Mouse (Mus musculus) testis, postnatal 10 days (tissue): Measurements from ENCODE around the gene Gm20388.
"Not testable (repeated sequence)": the region's sequence is repeated elsewhere in the genome, so short reads cannot be mapped to it uniquely, and the experiment has no call there.

Experiments
- DNase-seq: peaks from one replicate; pipeline ENCODE4 v3.0.0; 2021; ENCODE audit warnings: low spot score

Gene Gm20388

DNA sequence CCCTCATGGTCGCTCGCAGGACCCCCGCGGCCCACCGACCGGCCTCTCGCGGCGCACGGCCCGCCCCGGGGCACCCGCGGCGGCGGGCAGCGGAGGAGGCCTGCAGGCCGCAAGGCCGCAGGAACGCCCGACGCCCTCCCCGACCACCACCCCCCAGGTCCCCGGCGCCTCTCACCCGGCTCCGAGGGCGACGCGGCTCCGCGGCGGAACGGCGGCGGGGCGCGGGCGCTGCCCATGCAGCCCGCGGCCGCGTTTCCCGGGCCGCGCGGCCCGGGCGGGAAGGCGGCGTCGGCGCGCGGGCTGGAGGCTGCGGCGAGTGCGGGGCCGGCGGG is 3131.1 kb downstream of the Gm20388 start:
- peak; percentile 69 for DNase-seq

DNA sequence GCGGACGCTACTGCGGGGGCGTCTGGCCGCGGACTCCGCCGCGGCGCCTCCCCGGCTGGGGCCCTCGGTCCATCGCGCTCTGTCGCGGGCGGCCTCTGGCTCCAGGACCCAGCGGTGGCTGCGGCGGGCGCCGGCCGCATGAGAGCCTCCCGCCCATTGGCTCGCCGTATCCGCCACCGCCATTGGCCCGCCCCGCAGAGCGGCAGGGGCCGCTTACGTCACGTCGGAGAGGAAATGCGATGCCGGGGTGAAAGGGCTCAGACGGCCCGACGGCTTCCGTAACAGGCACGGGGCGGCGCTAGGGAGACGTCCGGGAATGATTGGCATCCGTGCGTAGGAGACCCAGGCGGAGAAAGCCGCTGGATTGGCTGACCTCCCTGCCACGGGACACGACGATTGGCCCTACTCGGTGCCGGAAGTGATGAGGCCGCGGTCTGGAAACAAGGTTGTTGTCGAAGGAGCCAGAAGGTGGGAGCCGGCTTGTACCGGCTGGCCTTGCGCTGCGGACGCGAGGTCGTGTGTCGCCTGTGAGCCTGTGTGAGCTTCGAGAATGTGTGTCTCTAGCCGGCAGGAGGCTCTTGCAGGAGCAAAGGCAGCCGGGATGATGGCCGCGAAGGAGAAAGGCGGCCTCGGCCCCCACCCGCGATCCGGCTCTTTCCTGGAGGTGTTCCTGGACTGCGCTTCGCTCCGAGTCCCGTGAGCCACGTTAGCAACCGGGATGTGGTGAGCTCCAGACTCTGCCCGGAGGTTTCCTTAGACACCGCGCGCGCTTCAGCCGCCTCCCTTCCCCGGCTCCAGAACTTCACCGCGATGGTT is 3131.7 kb downstream of the Gm20388 start, which contains the start of gene Ankrd11:
Ankrd11 (minus strand) TSS at position 120 of the 816 bp plus-strand sequence.
- DNase-seq, result peak; percentile 99

DNA sequence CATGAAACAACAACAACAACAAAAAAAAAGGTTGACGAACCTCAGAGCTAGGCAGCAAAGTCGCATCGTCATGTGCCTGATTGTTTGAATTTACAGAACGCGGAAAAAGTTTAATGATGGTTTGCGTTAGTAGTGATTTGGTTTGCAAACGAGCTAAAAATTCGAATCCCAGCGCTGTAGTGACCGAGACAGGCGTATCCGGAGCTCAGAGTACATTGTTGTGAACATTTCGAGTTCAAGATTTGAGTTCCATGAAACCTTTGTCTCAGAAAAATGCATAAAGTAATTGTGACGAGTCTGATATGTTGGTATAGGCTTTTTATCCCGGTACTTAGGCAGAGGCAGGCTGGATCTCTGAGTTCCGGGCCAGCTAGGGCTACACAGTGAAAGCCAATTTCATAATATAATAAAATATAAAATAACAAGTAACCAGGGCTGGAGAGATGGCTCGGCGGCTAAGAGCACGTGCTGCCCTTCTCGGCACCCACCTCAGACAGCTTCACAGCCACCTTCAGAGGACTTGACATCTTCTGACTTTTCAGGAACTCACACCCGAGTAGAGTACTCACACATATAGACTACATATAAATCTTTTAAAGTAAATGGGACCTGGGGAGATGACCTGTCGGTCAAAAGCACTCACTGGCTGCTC is 3132.5 kb downstream of the Gm20388 start:
- DNase-seq, result no peak

DNA sequence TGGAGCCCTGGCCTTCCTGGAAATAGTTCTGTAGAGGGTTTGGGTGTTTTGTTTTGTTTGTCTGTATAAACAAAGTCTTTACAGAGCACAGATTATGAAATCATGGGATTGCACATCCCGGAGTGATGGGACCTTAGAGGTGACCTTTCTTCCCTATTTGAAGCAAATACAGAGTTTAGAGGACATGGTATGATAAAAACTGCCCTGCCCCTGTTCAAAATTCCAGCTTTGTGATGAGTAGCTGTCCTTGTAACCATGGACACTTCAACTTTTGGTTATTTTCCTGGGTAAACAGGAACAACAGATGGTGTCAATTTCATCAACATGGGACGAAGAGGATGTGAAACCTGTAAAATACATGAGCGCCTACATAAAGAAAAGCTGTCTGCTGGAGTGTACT is 3133.3 kb downstream of the Gm20388 start:
- no peak for DNase-seq

DNA sequence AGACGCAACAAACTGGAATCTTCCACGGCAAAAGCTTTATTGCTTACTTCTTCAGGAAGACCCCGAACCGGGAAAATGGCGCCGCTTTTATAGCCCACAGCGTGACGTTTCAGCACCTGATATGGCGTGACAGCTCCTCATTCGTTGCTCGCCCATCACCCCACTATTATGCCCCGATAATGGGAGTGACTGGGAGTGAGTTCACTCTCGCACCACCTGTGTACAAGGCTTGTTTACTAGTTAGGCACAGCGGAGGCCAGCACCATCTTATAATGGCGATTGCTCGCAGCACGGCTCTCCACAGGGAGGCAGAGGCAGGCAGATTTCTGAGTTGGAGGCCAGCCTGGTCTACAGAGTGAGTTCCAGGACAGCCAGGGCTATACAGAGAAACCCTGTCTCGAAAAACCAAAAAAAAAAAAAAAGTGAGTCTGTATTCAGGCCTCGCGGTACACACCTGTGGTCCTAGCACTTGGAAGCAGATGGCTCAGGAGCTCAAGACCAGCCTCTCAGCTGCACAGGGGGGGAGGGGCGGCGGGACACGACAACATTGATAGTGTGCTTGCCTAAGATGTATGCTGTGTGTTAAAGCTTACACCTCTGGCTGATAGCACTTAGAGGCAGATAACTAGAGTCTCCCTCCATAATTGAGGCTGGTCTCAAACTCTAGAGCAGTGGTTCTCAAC is 3134.2 kb downstream of the Gm20388 start:
- DNase-seq, result not testable (repeated sequence)

DNA sequence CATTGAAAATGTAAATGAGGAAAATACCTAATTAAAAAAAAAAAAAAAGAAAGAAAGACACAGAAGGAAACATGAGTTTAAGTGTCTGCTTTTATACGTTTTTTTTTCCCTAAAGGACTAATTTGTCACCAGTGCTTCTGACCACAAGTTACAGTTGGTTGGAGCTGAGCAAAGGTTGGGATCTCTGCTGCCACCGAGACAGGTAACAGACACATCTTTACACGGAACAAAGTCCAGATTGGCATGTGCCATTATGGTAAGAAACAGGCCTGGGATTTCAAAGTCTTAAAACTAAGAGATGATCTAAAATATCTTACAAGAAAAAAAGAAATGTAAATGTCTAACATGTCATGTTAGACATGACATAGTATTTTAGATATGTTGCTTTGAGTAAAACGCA is 3136.1 kb downstream of the Gm20388 start:
- no peak for DNase-seq

DNA sequence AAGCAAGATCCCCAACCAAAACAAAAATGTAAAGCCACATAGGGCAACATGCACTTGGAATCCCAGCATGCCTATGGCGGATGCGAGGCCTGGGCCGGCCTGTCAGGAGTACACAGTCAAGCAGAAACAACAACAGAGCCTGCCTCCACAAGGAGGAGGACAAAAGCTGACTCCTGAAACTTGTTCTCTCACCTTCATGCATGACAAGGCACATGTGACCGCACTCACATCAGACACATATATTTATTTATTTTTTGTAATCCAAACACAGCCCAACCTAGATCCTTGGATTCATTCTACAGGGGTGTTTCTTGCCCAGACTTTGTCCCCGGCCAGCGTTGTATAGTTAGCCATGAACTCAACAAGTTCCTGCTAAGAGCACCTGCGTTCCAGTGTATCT is 3137.2 kb downstream of the Gm20388 start:
- no peak for DNase-seq

DNA sequence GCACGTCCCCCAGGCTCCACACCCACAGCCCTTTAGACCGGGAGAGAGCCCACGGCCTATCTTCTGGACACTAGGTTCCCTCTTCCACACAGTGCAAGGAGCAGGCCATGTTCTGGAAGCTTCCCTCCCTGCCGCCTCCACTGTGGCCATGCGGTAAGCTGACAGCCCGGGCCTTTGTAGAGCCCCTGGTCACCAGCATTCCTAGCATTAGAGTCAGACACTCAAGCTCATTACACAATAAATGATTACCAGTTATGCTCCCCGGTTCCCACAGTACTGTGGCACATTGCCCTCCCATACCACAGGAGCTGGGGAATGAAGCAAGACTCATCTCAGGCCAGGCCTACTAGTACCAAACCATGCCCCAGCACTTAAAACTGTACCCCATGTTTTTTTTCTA is 3137.8 kb downstream of the Gm20388 start:
- no peak for DNase-seq

DNA sequence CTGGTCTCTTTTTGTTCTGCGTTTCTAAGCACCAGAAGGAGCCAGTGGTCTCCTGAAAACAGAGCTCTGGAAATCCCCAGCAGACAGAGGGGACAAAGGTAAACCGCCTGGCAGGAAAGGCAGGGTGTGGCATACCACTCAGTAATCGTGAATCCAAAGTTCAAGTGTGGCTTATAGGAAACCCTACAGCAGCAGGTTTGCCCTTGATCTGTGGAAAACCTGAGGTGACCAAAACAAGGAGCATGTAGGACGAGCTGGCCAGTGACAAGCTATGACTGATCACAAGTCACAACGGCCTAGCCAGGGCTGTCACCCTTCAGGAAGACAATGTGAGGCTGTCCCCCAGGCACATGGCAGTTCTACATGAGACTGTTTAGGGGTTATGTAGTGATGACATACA is 3140.8 kb downstream of the Gm20388 start:
- no peak for DNase-seq

DNA sequence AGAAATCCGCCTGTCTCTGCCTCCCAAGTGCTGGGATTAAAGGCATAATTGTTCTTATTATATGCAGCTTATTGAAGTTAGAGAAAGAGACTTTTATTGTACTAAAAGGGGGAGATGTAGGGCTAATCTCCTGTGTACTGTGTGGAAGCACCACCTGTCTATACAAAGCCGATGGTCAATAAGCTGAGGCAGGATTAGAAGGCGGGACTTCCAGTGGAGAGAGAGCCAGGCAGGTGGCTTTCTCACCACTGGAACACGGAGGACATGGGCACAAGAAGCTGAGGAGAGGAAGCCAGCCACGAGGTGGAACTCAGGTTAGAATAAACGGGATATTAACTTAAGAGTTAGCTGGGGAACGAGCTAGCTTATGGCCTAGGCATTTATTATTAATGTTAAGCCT is 3152.1 kb downstream of the Gm20388 start, which contains the start of gene Spg7:
Spg7 (plus strand) TSS at position 222 of the 400 bp plus-strand sequence.
- no peak for DNase-seq

DNA sequence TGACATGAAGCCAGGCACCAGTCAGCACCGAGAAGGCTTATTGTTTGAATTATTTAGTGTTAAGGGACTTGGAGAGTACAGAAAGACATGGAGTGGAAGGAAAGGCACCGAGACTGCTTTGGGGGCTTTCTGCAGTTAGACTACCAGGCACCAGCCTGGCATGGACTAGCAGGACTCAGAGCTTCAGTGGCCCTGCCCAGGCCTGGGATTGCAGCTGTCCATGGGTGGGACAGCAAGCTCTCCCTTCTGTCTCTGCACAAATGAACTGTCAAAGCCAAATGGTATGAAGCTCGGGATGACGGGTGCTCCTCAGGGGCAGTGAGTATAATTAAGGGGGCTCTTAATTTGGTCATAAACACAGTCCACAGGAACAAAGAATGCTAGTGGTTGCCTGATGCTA is 3153.4 kb downstream of the Gm20388 start:
- no peak for DNase-seq

DNA sequence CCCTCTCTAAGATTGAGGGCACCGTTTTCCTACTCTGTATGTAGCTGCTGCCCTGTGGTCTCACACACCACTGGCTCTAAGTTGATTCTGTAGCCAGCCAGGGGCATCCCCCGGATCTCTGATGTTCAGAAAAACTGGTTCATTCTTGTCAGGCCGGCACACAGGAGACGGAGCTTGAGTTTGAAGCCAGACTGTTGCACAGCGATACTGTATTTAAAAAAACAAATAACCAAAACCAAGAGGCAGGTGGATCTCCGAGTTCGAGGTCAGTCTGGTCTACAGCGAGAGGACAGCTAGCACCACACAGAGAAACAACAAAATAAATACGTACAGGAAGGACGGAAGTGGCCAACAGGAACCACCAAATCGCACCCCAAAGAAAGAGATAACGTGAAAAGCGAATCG is 3154.2 kb downstream of the Gm20388 start:
- no peak for DNase-seq

DNA sequence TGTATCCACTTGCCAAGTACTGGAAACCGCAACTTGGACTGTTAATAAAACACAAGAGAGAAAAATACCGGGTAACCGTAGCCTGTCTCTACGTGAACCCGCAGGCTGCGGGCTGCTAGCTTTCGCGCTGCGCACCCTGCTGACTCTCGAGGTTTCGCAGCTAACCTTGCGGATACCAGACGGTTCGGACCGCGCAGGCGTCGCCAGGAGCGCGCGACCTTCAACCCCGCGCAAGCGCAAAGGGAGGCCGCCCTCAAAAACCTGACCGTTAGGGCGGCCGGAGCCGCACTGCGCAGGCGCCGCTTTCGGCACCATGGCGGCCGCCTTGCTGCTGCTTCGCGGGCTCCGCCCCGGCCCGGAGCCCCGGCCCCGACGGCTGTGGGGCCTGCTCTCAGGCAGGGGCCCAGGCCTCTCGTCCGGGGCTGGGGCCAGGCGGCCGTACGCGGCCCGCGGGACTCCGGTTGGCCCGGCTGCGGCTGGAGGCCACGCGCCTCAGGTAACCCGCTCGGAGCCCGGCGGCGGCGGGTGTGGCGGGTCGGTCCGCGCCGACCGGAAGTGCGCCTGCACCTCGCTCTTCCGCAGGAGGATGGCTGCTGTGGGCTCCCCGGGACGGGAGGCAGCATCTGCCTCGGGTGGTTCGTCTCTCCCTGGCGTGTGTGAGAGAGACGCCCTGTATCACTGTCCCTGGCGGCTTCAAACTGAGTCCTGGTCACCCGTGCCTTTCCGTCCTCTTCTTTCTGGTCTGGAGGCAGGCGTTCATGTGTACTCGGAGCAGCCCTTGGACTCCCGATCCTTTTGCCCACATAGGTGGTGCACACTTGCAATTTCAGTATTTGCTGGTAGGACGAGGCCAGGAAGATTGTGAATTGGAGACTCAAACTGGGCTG is 3154.8 kb downstream of the Gm20388 start:
- peak; percentile 97 for DNase-seq

DNA sequence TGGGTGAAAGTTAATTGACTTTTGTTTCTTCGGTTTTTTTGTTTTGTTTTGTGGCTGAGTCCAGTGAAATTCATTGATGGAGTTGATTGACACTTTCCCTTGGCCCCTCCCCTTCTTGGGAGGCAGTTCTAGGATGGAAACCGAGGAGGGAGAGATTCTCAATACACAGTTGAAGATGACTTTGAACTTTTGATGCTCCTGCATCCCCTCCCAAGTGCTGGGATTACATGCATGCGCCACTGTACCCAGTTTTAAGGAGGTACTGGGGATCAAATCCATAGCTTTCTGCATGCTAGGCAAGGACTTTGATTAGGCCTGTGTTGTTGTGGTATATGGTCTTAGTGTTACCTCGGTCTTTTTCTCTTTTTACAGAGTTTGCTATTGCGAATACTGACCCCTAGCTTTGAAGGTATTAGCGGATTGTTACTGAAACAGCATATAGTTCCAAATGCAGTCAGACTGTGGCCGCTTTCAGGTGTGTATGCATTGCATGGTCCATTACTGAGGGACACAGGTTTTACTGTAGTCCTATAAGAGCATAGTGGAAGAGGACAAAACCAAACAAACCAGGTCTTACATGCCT is 3155.6 kb downstream of the Gm20388 start:
- no peak for DNase-seq

DNA sequence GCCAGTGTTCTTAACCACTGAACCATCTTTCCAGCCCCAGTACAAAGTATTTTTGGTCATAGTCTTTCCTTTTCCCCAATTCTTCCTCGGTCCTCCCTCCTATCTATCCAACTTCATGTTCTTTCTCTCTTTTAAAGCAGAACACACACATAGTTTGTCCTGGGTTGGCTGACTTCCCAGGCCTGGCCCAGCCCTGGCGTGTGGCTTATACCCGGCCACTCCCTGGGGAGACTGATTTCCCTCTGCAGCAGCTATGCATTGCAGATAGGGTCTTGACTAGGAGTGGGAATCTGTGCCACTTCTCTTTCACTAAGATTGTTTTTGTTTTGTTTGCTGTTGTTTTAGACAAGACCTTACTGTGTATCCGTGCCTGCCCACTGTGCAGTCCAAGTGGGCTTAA is 3160.5 kb downstream of the Gm20388 start:
- DNase-seq, result peak; percentile 58

DNA sequence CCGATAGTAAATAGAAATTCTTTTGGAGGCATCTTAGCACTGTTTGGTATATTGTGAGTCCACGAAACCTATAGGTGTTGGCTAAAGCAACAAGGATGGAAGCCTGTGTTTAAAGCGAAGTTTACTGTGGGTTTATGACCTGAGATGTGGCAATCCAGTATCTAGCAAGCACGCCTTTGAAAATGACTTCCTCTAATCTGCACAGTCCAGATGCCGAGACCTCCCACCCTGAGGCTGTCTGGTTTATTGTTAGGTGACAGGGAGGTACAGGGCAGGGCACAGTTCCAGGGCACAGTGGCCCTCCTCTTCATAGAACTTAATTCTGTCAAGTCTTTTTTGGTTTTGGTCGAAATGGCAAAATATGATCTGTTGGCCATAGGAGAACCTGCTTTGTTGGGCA is 3166.6 kb downstream of the Gm20388 start:
- no peak for DNase-seq

DNA sequence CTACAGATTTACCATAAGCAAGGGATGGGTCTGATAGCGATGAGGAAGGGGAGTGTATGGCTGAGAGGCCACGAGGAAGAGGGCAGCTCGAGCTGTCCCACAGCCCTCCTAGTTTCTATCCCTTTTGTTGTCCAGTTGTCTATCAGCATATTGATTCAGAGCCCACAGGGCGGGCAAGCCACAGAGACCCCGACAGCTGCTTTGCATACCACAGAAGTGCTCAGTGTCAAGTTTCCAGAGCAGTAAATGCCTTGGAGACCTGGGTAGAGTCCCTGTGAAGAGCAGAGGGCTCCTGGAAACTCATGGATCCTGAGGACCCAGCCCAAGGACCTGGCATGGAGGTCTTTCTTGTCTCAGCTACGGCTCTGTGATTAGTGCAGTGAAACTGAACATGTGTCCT is 3172.4 kb downstream of the Gm20388 start:
- no peak for DNase-seq

DNA sequence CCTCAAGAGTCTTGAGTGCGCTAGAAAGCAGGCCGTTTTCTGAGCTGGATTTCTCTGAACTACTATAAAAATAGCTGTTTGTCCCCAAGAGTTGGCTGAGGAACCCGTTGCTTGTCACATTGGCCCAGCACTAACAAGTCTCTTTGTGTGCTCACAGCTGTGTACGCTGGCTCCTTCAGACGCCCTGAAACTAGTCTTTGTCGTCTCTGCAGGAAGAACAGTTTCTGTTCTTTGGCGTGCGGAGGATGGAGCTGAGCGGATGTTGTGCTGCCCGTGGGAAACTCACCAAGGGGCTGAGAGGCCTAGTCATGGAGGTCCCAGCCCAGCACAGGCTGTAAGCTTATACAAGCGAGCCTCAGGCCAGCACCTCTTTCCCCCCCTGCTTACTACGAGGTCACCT is 3173.0 kb downstream of the Gm20388 start:
- no peak for DNase-seq

DNA sequence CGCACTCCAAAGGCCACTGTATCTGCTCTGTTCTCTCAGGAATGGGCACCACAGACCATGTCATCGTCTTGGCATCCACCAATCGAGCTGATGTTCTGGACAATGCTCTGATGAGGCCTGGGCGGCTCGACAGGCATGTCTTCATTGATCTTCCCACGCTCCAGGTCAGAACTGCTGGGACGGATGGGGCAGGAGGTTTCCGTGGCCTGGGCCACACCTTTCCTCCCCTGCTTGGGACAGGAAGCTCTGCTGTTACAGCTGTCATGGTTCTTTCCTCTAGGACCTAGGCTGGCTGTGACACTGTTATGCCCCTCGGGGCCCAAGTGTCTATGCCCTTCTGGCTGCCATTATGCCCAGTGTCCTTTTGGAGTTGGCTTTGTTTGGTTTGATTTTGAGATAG is 3176.6 kb downstream of the Gm20388 start:
- DNase-seq, result no peak

DNA sequence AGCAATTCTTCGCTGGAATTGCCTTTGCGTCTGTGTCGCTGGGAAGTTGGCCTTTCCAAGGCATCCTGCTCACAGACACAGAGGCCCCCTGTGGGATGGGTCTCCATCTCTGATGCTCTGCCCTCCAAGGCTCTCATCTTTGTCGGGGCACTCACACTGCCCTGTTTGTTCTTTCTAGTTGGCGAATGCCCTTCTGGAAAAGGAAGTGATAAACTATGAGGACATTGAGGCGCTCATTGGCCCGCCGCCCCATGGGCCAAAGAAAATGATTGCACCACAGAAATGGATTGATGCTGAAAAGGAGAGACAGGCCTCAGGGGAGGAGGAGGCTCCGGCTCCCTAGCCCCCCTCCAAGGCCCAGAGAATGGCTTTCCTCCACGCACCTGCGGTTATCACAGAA is 3186.6 kb downstream of the Gm20388 start:
- DNase-seq, result no peak

DNA sequence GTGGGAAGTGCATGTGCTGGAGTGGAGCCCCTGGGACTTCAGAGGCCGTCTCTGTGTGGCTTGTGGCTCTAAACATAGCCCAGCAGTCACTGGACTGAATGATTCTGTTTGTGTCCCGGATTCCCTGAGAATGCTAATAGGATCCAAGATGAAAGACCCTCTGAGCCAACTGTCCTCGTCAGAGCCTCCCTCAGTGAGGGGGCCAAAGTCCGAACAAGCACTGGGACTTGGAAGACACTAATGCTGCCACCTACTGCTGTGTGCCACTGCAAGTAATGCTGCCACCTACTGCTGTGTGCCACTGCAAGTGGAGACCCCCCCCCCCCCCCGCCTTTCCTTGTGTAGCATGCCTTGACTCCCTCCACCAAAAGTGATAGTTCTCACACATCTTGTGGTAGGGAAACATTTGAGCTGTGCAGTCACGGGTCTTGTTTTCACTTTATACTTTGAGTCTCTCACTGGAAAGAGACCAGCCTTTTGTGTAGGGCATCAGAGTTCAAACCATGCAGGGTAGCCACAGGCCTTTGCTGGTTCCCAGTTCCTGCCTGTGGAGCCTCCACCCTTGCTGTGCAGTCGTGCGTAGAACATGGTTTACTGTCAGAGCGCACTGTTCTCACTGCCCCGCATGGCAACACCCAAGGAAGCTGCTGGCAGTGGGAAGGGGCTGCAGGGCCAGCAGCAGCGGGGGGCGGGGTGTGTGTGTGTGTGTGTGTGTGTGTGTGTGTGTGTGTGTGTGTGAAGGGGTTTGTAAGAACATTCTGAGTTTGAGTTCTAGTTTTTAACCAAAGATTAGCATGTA is 3187.3 kb downstream of the Gm20388 start:
- DNase-seq, result no peak
